Comparison of ENCODE assay signal across 29 mouse cellular contexts in the genomic region with DNA sequence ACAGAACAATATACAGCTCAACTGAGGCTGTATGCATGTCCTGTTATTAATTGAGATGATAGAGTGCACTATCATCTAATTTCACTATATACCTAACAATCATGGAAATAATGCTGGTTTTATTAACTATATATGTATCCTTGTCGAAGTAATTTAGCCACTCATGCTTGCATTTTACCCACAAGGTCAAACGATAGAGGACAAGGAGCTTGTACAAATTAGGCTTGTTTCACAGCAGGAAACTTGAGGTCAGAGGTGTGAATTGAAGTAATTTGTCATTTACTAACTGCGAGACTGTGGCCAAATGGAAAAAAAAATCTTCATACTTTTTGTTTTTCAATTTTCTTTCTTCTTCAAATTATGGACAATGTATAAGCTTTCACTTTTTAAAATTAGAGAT. TPM values are rescaled to one million over a fixed set of nuclear protein-coding genes. Genes with fewer than 3 reads are reported as not detected.
A peak's percentile ranks its signal among the peaks of the same experiment; 100 is the strongest.
DNase-seq lines count a peak whose midpoint lies in the region; ATAC-seq and TF ChIP-seq lines count a peak whose summit lies in the region.
"Had no signal": no experiment of that assay in that cellular context is flagged by ENCODE, and none has a peak within 500 bp of the region (broad histone marks: within the 10 kb centered on the region; RNA-seq: fewer than 3 reads in every experiment).

No protein-coding gene starts in this region.

- H3K36me3 ChIP-seq in heart, embryonic 13.5 days: no peaks in the 10 kb centered on the region
- no peaks in the 10 kb centered on the region; the same call in 1 of the 2 replicates for H3K36me3 ChIP-seq in heart, embryonic 12.5 days
- H3K36me3 ChIP-seq in kidney, adult 2 months (ENCODE audit: control insufficient read depth, insufficient read depth, low read length): no peaks in the 10 kb centered on the region; the same call in 1 of the 2 replicates
- no peaks in the 10 kb centered on the region for H3K36me3 ChIP-seq in lung, embryonic 15.5 days
- H3K36me3 ChIP-seq: embryonic facial prominence, embryonic 12.5 days; hindbrain, embryonic 10.5 days; hindbrain, embryonic 15.5 days; limb, embryonic 13.5 days; neural tube, embryonic 15.5 days had no signal

- TF ChIP-seq POLR2A in kidney, adult 2 months (IDR thresholded peaks at IDR 0.05; ENCODE audit: low read depth, low read length): no peak

- no peaks in the 10 kb centered on the region for H3K27me3 ChIP-seq in heart, embryonic 13.5 days (replicated peaks)
- no peaks in the 10 kb centered on the region for H3K27me3 ChIP-seq in heart, embryonic 12.5 days (replicated peaks)
- no peaks in the 10 kb centered on the region for H3K27me3 ChIP-seq in kidney, adult 2 months (replicated peaks; ENCODE audit: control insufficient read depth, insufficient read depth, low read length)
- no peaks in the 10 kb centered on the region for H3K27me3 ChIP-seq in lung, embryonic 15.5 days
- H3K27me3 ChIP-seq: embryonic facial prominence, embryonic 12.5 days; limb, embryonic 13.5 days; Patski had no signal

- peaks cover 59% of the 10 kb centered on the region for H3K4me1 ChIP-seq in heart, embryonic 13.5 days
- H3K4me1 ChIP-seq in heart, embryonic 12.5 days (replicated peaks): peaks cover 30% of the 10 kb centered on the region
- peaks cover 24% of the 10 kb centered on the region for H3K4me1 ChIP-seq in kidney, adult 2 months (ENCODE audit: control insufficient read depth, insufficient read depth, low read length)
- H3K4me1 ChIP-seq in lung, embryonic 15.5 days: peaks cover 27% of the 10 kb centered on the region

- H3K4me3 ChIP-seq in heart, embryonic 13.5 days: no peak overlapping the region
- H3K4me3 ChIP-seq in heart, embryonic 12.5 days: no peak overlapping the region
- no peak overlapping the region for H3K4me3 ChIP-seq in kidney, adult 2 months (ENCODE audit: insufficient read depth, low read depth, low read length)
- H3K4me3 ChIP-seq in lung, embryonic 15.5 days: no peak overlapping the region
- H3K4me3 ChIP-seq: embryonic facial prominence, embryonic 12.5 days; hindbrain, embryonic 10.5 days; hindbrain, embryonic 15.5 days; layer of hippocampus, adult 2 months; limb, embryonic 13.5 days; neural tube, embryonic 15.5 days had no signal

- peak overlapping the region; percentile 78 for H3K4me2 ChIP-seq in heart, embryonic 13.5 days
- H3K4me2 ChIP-seq in heart, embryonic 12.5 days: no peak overlapping the region
- H3K4me2 ChIP-seq in lung, embryonic 15.5 days: peak overlapping the region; percentile 26; the same call in 1 of the 2 replicates
- H3K4me2 ChIP-seq: embryonic facial prominence, embryonic 12.5 days; heart, embryonic 11.5 days; hindbrain, embryonic 15.5 days; limb, embryonic 13.5 days; liver, embryonic 11.5 days; neural tube, embryonic 15.5 days had no signal

- 73% methylated on average over 3 of the region's 3 CpGs for WGBS in heart, embryonic 13.5 days
- 81% methylated on average over 3 of the region's 3 CpGs for WGBS in heart, embryonic 12.5 days
- WGBS in kidney, adult 2 months: 30% methylated on average over 3 of the region's 3 CpGs
- 60% methylated on average over 3 of the region's 3 CpGs for WGBS in lung, embryonic 15.5 days

- no peak overlapping the region for H3K9ac ChIP-seq in heart, embryonic 13.5 days
- no peak overlapping the region for H3K9ac ChIP-seq in heart, embryonic 12.5 days
- H3K9ac ChIP-seq in lung, embryonic 15.5 days: no peak overlapping the region
- H3K9ac ChIP-seq: embryonic facial prominence, embryonic 12.5 days; hindbrain, embryonic 15.5 days; limb, embryonic 13.5 days; neural tube, embryonic 15.5 days had no signal

- ATAC-seq in heart, embryonic 13.5 days (ENCODE audit: extremely low read depth, insufficient number of reproducible peaks, low FRiP score, low TSS enrichment): no peak
- no peak for ATAC-seq in heart, embryonic 12.5 days (ENCODE audit: insufficient number of reproducible peaks, low FRiP score)
- ATAC-seq in lung, embryonic 15.5 days (ENCODE audit: borderline replicate concordance, extremely low read depth, low FRiP score, low TSS enrichment): no peak
- ATAC-seq: forebrain, embryonic 14.5 days; Patski had no signal

- H3K9me3 ChIP-seq in heart, embryonic 13.5 days: no peaks in the 10 kb centered on the region
- no peaks in the 10 kb centered on the region for H3K9me3 ChIP-seq in heart, embryonic 12.5 days (replicated peaks)
- H3K9me3 ChIP-seq in lung, embryonic 15.5 days: no peaks in the 10 kb centered on the region
- H3K9me3 ChIP-seq: embryonic facial prominence, embryonic 12.5 days; hindbrain, embryonic 10.5 days; hindbrain, embryonic 15.5 days; limb, embryonic 13.5 days; neural tube, embryonic 15.5 days had no signal

- H3K27ac ChIP-seq in heart, embryonic 13.5 days (replicated peaks): no peak overlapping the region
- no peak overlapping the region for H3K27ac ChIP-seq in heart, embryonic 12.5 days (ENCODE audit: poor library complexity, severe bottlenecking)
- no peak overlapping the region for H3K27ac ChIP-seq in kidney, adult 2 months (ENCODE audit: insufficient read depth, low read depth, low read length)
- no peak overlapping the region for H3K27ac ChIP-seq in lung, embryonic 15.5 days
- H3K27ac ChIP-seq: embryonic facial prominence, embryonic 12.5 days; hindbrain, embryonic 10.5 days; hindbrain, embryonic 15.5 days; layer of hippocampus, adult 2 months; limb, embryonic 13.5 days; macrophage; neural tube, embryonic 15.5 days had no signal

- DNase-seq in kidney, adult 2 months: peak; percentile 52
- no peak for DNase-seq in kidney, postnatal 4 days
- no peak for DNase-seq in lung, postnatal 10 days
- peak; percentile 39 for DNase-seq in induced T-regulatory cell, adult 2 months (ENCODE audit: low read depth)
- DNase-seq in testis, postnatal 14 days (ENCODE audit: low spot score): no peak
- DNase-seq: adrenal gland, postnatal 14 days; cerebellum, adult 11-12 months; cerebellum, adult 9-11 months; embryo, embryonic 11 days; kidney, adult 9 months; kidney, postnatal 25 days; midbrain, embryonic 14.5 days; retina, postnatal 1 day; right cerebral cortex, postnatal 14 days; thymus, postnatal 25 days had no signal

- TF ChIP-seq CTCF in kidney, adult 2 months (conservative IDR thresholded peaks at IDR 0.05; ENCODE audit: insufficient read depth, insufficient read length, low read depth, low read length): no peak

RNA-seq across cellular contexts. Expression of a gene that starts 3.5 kb away (rescaled TPM):
- polyA plus RNA-seq in heart, embryonic 13.5 days (2015; fragmentation: Nextera tagmentation; extraction: Ambion mirVana): 7.8 and 9.5 TPM in 2 replicates
- 8.1 and 9.2 TPM in 2 replicates for polyA plus RNA-seq in heart, embryonic 12.5 days (2016; fragmentation: Nextera tagmentation; extraction: Ambion mirVana)
- polyA plus RNA-seq in kidney, adult 2 months (2012; rRNA removed): 3.8 and 7.4 TPM in 2 replicates
- 6.8 and 7.6 TPM in 2 replicates for polyA plus RNA-seq in lung, embryonic 15.5 days (2015; fragmentation: Nextera tagmentation; extraction: Ambion mirVana)
- polyA plus RNA-seq: macrophage had no signal

RNA-seq across cellular contexts. Expression of a gene that starts 3.5 kb away (rescaled TPM):
- polyA plus RNA-seq in heart, embryonic 13.5 days (2015; fragmentation: Nextera tagmentation; extraction: Ambion mirVana): 22.5 and 26.2 TPM in 2 replicates
- polyA plus RNA-seq in heart, embryonic 12.5 days (2016; fragmentation: Nextera tagmentation; extraction: Ambion mirVana): 33.0 and 33.3 TPM in 2 replicates
- 16.5 and 17.9 TPM in 2 replicates for polyA plus RNA-seq in kidney, adult 2 months (2012; rRNA removed)
- polyA plus RNA-seq in lung, embryonic 15.5 days (2015; fragmentation: Nextera tagmentation; extraction: Ambion mirVana): 31.3 and 35.5 TPM in 2 replicates

RNA-seq across cellular contexts. Expression of a gene that starts 8.2 kb away (rescaled TPM):
- 7.4 and 7.9 TPM in 2 replicates for polyA plus RNA-seq in heart, embryonic 13.5 days (2015; fragmentation: Nextera tagmentation; extraction: Ambion mirVana)
- 7.1 TPM in 2 replicates for polyA plus RNA-seq in heart, embryonic 12.5 days (2016; fragmentation: Nextera tagmentation; extraction: Ambion mirVana)
- 29.0 and 32.3 TPM in 2 replicates for polyA plus RNA-seq in kidney, adult 2 months (2012; rRNA removed)
- 5.4 and 6.4 TPM in 2 replicates for polyA plus RNA-seq in lung, embryonic 15.5 days (2015; fragmentation: Nextera tagmentation; extraction: Ambion mirVana)

Comparison
In these comparisons a context has a peak if more than half of its experiments do, and no peak if none do; other contexts are left out.
1. DNase-seq: peak in kidney, adult 2 months (single experiment) and induced T-regulatory cell, adult 2 months (single experiment); none in kidney, postnatal 4 days (0 of 2), lung, postnatal 10 days (single experiment) and testis, postnatal 14 days (single experiment).